Mouse (Mus musculus) MEL-GATA-1-ER (cell line): Measurements from ENCODE around the gene Zfp184.
A peak's percentile ranks its signal among the peaks of the same experiment; 100 is the strongest.

ENCODE experiments used
- DNase-seq: peaks from one replicate; pipeline ENCODE4 v3.0.0-alpha.2; 2012; ENCODE audit warnings: low read depth; ENCODE audit errors: extremely low read depth

Gene Zfp184

GRCm38 (mm10) chr13:21981803-21982193 lies 36.9 kb downstream of the Zfp184 start:
- no peak for DNase-seq

GRCm38 (mm10) chr13:21984486-21984885 lies 39.6 kb downstream of the Zfp184 start:
- no peak for DNase-seq

DNA sequence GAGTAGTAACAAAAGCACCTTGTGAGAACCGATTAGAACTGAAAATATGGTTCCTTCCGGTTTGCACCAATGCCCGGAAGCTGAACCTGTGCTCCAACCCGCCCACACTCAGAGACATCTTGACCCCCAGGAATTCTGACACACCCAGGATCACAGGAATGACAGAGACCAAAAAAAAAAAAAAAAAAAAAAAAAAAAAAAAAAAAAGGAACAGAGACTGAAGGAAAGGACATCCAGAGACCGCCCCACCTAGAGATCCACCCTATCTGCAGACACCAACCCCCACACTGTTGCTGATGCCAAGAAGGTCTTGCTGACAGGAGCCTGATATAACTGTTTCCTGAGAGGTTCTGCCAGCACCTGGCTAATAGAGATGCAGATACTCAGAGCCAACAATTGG lies 47.7 kb downstream of the Zfp184 start:
- DNase-seq: no peak

DNA sequence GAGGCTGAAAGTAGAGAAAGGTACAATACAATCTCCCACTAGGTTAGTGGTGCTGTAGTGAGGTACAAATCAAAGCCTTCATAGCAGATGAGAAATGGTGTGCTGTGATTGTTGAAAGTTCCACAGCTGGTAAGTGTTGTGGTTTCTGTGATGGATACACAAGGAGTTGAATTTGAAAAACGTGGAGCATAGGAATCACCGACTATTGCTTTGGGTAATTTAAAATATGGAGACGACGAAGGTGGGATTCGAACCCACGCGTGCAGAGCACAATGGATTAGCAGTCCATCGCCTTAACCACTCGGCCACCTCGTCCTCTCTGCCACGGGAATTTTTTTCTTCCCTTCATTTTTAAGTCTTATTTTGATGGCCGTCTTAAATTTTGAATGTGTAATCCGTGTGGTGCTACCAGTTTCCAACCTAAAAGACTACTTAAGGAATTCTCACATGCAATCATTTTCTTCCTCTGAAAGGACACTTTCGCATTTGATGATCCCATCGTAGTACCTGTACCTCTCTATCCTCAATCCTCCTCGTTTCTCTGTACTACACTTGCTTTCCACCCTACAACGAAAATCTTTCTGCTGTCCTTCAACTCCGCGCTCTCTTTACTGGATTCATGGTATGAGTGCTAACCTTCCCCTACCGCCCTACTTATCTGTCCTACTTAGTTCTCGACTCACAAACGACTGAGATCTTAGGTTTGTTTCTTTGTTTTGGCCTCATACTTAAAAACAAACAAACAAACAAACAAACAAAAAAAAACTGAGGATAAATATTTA lies 49.3 kb downstream of the Zfp184 start:
- DNase-seq: peak; percentile 89

DNA sequence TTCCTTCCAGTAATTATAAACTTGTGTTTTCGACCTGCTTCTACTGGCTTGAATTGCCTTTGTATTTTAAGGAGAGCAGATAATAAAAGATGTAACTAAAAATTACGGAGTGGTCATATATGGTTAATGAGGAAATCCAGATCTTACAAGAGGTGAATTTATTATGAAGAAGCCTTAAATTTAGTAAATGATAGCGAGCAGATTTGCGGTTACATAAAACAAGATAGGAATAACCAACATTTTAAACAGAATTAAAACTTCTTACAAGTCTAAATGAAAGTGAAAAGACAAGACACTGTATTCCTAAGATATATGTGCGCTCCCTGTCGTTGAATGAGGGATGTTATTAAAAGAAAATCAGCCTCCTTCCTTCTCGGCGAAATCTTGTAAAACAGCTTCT lies 50.0 kb downstream of the Zfp184 start:
- DNase-seq: no peak

DNA sequence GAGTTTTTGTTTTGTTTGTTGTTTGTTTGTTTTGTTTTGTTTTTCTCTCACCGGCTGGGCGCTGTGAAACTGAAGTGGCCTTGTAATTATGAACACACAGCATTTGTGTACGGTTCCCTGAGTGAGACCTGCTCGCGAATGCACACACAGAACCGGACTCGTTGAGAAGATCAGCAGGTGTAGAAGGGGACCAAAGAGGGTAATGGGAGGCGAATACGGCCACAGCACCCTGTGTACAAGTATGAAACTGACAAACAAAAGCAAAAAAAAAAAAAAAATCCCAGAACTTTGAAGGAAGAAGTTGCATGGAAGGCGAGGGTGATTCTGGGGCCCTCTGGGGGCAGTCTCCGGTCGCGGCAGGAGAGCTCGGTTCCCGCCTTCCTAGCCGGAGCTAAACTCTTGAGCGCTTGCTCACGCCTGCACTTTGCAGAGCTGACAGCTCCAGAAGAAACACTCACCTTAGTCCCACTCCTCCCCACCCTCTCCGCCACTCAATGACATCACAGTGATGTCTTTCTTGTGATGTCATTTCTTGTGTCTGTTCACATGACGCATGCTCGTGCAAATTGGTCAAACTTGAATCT lies 50.5 kb downstream of the Zfp184 start:
- no peak for DNase-seq

GRCm38 (mm10) chr13:21996101-21996839 lies 51.4 kb downstream of the Zfp184 start:
- DNase-seq: no peak

- no peak for DNase-seq
Observed at GRCm38 (mm10) chr13:21996840-21997185, 51.9 kb downstream of the Zfp184 start.

DNA sequence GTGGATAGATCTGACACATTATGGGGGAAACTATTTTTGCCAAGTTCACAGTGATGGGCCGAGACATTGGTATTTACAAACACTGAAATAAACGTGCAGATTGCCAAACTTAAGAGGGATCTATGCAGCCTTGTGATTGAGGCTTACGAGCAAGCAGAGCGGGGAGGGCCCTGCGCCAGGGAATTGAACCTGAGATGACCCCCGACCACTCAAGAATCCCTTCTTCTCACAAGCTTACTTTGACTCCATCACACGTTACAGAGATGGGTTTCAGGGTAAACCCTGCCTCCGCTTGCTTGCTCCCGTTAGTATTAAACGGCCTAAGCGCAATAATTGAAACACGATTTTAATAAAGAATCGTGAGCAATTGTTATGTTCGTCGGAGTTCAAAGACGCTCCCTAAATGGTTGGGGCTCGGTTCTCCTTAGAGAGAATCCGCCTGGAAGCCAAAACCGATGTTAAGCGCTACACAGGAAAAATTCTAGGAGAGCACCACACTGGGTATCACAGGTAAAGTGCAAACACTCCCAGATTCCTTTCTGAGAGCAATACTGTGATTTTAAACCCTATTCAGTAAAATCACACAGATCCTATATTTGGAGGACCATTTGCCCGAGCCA lies 52.4 kb downstream of the Zfp184 start:
- no peak for DNase-seq

DNA sequence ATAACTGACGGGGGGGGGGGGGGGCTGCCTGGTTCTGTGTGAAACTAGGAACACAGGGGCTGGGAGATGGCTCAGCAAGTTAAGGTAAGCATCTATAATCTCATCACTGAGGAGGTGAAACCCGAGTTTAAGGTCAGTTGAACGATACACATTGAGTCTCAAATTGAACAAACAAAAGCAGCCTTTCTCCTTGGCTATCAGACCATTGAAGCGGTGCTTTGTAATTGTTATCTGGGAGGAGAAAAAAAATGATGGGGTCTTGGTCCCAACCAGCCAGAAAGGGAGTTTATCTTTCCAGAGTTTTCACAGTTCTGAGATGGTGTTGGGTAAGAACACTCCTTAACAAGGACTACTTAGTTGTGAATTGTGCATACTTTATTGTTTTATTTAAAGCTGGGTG lies 52.9 kb downstream of the Zfp184 start:
- DNase-seq: no peak

- no peak for DNase-seq
Observed at GRCm38 (mm10) chr13:21998412-21998811, 53.5 kb downstream of the Zfp184 start.

- no peak for DNase-seq
Observed at GRCm38 (mm10) chr13:21999147-21999546, 54.3 kb downstream of the Zfp184 start.

- no peak for DNase-seq
Observed at GRCm38 (mm10) chr13:22001346-22001745, 56.5 kb downstream of the Zfp184 start.

DNA sequence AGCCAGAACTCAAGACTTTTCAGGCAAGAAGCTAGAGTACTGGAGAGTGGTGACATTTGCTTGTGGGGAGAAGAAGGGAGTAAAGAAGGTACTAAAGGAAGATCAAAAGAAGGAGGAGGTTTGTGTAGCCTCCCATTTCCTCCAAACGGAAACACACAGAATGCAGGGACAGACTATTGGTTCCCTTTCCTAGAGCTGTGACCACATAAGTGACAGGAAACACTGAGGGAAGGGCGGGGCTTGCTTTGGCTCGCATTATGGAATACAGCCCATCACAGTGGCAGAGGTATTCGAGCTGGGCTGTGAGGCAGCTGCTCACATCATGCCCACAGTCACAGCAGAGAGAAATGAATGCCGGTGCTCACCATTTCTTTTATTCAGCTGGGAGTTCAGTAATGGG lies 56.9 kb downstream of the Zfp184 start:
- no peak for DNase-seq

- peak; percentile 38 for DNase-seq
Observed at GRCm38 (mm10) chr13:22005605-22006333, 60.9 kb downstream of the Zfp184 start.

- DNase-seq: peak; percentile 52
Observed at GRCm38 (mm10) chr13:22006334-22007120, 61.6 kb downstream of the Zfp184 start.

- no peak for DNase-seq
Observed at GRCm38 (mm10) chr13:22007121-22007510, 62.2 kb downstream of the Zfp184 start.

DNA sequence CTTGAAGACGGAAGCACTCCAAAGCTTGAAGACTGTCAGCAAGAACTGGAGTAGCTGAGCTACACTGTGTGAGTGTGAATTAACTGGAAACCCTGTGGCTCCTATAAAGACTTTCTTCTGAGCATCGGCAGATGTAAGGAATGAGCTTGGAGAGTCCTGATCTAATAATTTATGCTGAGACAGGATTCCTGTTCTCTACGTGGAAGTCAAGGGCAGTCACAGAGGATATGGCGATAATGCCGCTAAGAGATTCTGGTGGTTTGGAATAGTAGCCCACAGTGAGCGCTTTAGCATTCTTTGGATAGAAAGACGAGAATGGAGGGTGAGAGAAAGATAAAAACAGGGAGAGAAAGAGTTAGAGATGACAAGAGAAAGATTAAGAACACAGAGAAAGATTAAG lies 63.0 kb downstream of the Zfp184 start:
- no peak for DNase-seq

GRCm38 (mm10) chr13:22008707-22009106 lies 63.8 kb downstream of the Zfp184 start:
- DNase-seq: no peak

GRCm38 (mm10) chr13:22009642-22010041 lies 64.7 kb downstream of the Zfp184 start, which contains the start of gene Prss16:
Gene Prss16 (minus strand): TSS chr13:22009742.
- DNase-seq: no peak
